Mouse (Mus musculus) lung, adult 10 weeks (tissue): ENCODE measurements around the gene Tmem221. TPM values are rescaled to one million over a fixed set of nuclear protein-coding genes. Genes with fewer than 3 reads are reported as not detected.

Experiments used
- polyA plus RNA-seq: library from polyadenylated mRNA; stranded (reverse); fragments of 350-450 nt; fragmentation: Illumina TruSeq; extraction: RNeasy Lipid Tissue Mini Kit (QIAGEN cat#74804); gene quantifications from one replicate; pipeline ENCODE4 v1.2.3, GENCODE M21; 2014; ENCODE audit warnings: low read depth, low replicate concordance; ENCODE audit not compliant: insufficient read depth

The Tmem221 gene
- polyA plus RNA-seq, result 12.2 TPM

GRCm38 (mm10) chr8:71558071-71558957 lies at the start of gene Tmem221:
TSS of gene Tmem221 (minus strand) at chr8:71558871.

GRCm38 (mm10) chr8:71597451-71597850 lies 38.8 kb upstream of the Tmem221 start, which contains the start of gene Fam129c:
TSS of gene Fam129c (plus strand) at chr8:71597648.

GRCm38 (mm10) chr8:71591471-71592373 lies 33.1 kb upstream of the Tmem221 start, which contains the start of gene Pgls:
TSS of gene Pgls (plus strand) at chr8:71592176.

GRCm38 (mm10) chr8:71568387-71568937 lies 9.8 kb upstream of the Tmem221 start, which contains the start of gene Slc27a1:
TSS of gene Slc27a1 (plus strand) at chr8:71568882.

GRCm38 (mm10) chr8:71566501-71566900 lies 7.8 kb upstream of the Tmem221 start, which contains the start of gene Nxnl1:
TSS of gene Nxnl1 (minus strand) at chr8:71566601.

GRCm38 (mm10) chr8:71542632-71543343 lies 15.9 kb downstream of the Tmem221 start, which contains the start of gene Mvb12a:
TSS of gene Mvb12a (plus strand) at chr8:71542922.

GRCm38 (mm10) chr8:71537028-71537867 lies 21.4 kb downstream of the Tmem221 start, which contains the start of gene Bst2:
TSS of gene Bst2 (minus strand) at chr8:71537456.

GRCm38 (mm10) chr8:71525226-71526050 lies 33.2 kb downstream of the Tmem221 start, which contains the start of gene Ccdc194:
TSS of gene Ccdc194 (minus strand) at chr8:71525711.

GRCm38 (mm10) chr8:71511644-71512043 lies 47.0 kb downstream of the Tmem221 start, which contains the start of gene Plvap:
TSS of gene Plvap (minus strand) at chr8:71511752.

Other genes with a start within 250 kb of the Tmem221 start
- 199 TPM for gene Use1, start 192.0 kb downstream of the Tmem221 start, polyA plus RNA-seq
- gene Ocel1, start 187.6 kb downstream of the Tmem221 start, polyA plus RNA-seq, result 8.3 TPM
- gene Nr2f6, start 176.9 kb downstream of the Tmem221 start, polyA plus RNA-seq, result 33.0 TPM
- gene Ushbp1, start 163.1 kb downstream of the Tmem221 start, polyA plus RNA-seq, result 49.5 TPM
- 65.2 TPM for gene Babam1, start 162.0 kb downstream of the Tmem221 start, polyA plus RNA-seq
- gene Ankle1, start 152.9 kb downstream of the Tmem221 start, polyA plus RNA-seq, result not detected
- 16.1 TPM for gene Abhd8, start 95.2 kb downstream of the Tmem221 start, polyA plus RNA-seq
- 65.5 TPM for gene Mrpl34, start 93.9 kb downstream of the Tmem221 start, polyA plus RNA-seq
- 33.9 TPM for gene Dda1, start 89.7 kb downstream of the Tmem221 start, polyA plus RNA-seq
- 4.6 TPM for gene Ano8, start 72.9 kb downstream of the Tmem221 start, polyA plus RNA-seq
- gene Gtpbp3, start 70.8 kb downstream of the Tmem221 start, polyA plus RNA-seq, result 10.1 TPM
- 350 TPM for gene Plvap, start 47.1 kb downstream of the Tmem221 start, polyA plus RNA-seq
- gene Ccdc194, start 33.2 kb downstream of the Tmem221 start, polyA plus RNA-seq, result not detected
- 272 TPM for gene Bst2, start 21.4 kb downstream of the Tmem221 start, polyA plus RNA-seq
- 65.4 TPM for gene Mvb12a, start 15.9 kb downstream of the Tmem221 start, polyA plus RNA-seq
- not detected for gene Nxnl1, start 7.7 kb upstream of the Tmem221 start, polyA plus RNA-seq
- 21.0 TPM for gene Slc27a1, start 10.0 kb upstream of the Tmem221 start, polyA plus RNA-seq
- gene Pgls, start 33.3 kb upstream of the Tmem221 start, polyA plus RNA-seq, result 79.5 TPM
- gene Fam129c, start 38.8 kb upstream of the Tmem221 start, polyA plus RNA-seq, result 3.3 TPM
- 51.7 TPM for gene Colgalt1, start 52.1 kb upstream of the Tmem221 start, polyA plus RNA-seq
- 0.04 TPM for gene Unc13a, start 112.9 kb upstream of the Tmem221 start, polyA plus RNA-seq
- 8.6 TPM for gene Jak3, start 117.4 kb upstream of the Tmem221 start, polyA plus RNA-seq
- 5.2 TPM for gene Insl3, start 130.3 kb upstream of the Tmem221 start, polyA plus RNA-seq
- 7.3 TPM for gene B3gnt3, start 142.9 kb upstream of the Tmem221 start, polyA plus RNA-seq
- gene Fcho1, start 166.8 kb upstream of the Tmem221 start, polyA plus RNA-seq, result 3.7 TPM